Mouse (Mus musculus) liver, adult 2 months (tissue): ENCODE data around the gene Tgfa.

Experiments
- CTCF ChIP-seq: fragments of 200-500 bp; IDR thresholded peaks from 2 replicates; pipeline ENCODE4 v1.5.1; 2011; ENCODE audit warnings: low read depth, low read length, control low read depth
- POLR2A ChIP-seq: fragments of 200-500 bp; IDR thresholded peaks from 2 replicates; pipeline ENCODE4 v1.6.1; 2011; ENCODE audit warnings: low read length, control low read depth; ENCODE audit not compliant: insufficient read depth; ENCODE audit errors: extremely low read depth

GRCm38 (mm10) chr6:86255899-86256298 is 60.9 kb downstream of the Tgfa start:
- TF ChIP-seq CTCF, result no peak
- no peak for TF ChIP-seq POLR2A
